Mouse (Mus musculus) granulocyte monocyte progenitor cell, adult 5-6 weeks (primary cell): ENCODE results near the gene Myt1l. TPM values are rescaled to one million over a fixed set of nuclear protein-coding genes. Genes with fewer than 3 reads are reported as not detected.

Source experiments
- ATAC-seq: replicated peaks from 2 replicates; pipeline ENCODE4 v1.8.0; 2016; ENCODE audit warnings: mild to moderate bottlenecking, moderate TSS enrichment, inconsistent platforms; ENCODE audit not compliant: poor library complexity, severe bottlenecking
- total RNA-seq, 2 experiments: library from RNA; stranded (forward) in 1 of 2; stranded (reverse) in 1 of 2; fragments of 200-712, 200-1000 nt in 1 of 2; fragments of >200 nt in 1 of 2; fragmentation: Nextera tagmentation in 1 of 2; gene quantifications; 2 replicates each; pipeline ENCODE4 v1.2.3; 2014 to 2017

Gene Myt1l
- total RNA-seq, 2 experiments from 2014 or later, result not detected

DNA sequence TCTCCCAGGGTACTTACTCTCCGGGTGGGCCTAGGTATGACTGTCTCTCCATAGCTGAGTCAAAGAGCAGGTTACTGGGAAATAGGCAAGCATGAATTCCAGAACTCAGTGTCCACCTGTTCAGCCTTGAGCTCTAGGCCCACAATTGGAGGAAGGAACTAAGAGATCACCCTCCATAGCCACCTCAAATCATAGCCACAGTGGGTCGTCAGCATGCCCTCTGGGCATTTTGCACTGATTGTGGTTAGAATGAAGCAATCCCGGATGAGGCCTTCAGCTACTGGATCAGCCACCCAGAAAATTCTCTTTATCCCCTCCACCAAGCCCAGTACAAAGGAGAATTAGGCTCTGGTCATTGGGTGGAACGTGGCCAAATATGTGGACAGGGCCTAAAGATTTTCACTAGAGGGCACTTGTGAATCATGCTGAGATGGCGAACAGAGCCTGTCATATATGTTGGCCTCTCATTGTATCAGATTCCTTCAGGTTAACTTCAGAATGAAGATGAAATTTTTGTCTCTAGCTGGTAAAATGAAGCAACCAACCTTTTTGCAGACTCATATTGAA, 267.0 kb downstream of the Myt1l start:
- ATAC-seq, result no peak

DNA sequence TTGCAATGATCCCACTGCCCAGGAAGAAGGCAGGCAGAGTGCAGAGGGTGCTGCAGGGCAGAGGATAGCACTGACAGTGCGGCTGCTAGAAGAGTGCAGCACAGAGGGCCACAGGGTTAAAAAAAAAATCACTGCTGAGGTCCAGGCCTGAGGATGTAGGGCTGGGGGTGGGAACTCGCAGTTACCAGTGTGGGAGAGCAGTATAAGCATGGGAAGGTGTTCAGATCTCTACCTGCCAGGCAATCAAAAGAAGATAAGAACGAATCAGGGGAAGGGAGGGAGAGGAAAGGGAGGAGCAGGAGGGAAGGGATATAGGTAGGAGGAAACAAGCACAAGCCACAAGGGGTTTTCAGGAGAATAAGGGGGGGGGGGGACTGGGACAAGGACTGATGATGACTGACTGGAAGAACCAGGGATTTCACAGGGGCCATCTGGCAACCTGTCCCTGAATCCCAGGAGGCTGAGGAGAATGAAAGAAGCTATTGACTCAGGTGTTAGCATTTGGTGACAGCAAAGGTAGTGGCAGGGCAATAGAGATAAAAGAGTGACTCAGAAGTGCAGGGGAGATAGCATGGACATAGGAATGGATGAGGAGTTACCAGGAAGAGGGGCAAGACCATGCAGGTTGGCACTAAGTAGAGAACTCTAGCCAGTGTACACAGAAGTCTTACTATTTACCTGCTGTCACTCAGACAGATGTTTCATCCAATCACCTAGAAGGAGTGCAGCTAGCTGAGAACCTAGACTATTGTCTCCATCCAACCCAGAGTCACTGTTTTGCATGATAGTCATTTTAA, 270.6 kb downstream of the Myt1l start:
- no peak for ATAC-seq

DNA sequence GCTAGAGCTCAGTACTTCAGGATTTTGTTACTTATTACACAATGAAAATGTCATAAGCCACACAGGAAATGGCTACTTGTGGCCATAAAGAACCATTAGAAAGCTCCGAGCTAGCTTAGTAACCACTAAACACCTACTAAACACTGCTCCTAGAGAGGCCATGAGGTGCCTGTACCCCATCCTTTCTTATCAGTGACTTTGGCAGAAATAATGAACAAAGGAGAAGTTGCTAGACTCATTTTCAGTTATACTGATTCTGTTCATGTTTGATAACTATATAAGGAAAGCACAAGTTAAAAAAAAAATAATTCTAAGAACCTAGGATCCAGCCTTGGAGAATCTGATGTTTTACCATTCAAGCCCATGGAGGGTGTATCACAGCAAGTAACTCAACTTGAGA, 278.2 kb downstream of the Myt1l start:
- ATAC-seq, result no peak

DNA sequence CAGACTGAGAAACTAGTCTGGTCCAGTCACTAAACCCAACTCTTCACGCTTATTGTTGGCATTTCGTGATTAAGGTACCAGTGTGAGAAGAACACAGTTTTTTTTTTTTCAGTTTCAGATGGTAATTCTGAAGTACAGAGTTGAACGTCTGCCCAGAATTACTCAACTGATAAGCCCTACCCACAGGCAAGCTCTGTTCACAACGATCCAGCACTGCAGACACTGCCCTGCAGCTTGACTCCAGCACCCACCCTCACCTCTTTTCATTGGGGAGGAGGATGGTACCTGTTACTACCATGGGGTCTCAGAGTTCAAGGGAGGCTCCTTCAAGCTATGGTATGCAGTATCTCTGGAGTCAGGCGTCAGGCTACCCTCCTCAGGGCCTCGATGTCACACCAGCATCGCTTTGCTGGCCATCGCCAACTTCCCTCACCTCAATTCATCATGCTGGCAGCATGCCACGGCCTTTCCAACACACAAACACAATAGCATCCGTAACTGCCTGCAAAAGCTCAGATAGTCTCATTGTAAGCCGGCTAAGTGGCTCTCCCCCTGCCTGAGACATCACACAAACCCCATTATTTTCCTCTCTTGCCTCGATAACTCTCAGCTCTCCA, 281.5 kb downstream of the Myt1l start:
- ATAC-seq, result no peak

DNA sequence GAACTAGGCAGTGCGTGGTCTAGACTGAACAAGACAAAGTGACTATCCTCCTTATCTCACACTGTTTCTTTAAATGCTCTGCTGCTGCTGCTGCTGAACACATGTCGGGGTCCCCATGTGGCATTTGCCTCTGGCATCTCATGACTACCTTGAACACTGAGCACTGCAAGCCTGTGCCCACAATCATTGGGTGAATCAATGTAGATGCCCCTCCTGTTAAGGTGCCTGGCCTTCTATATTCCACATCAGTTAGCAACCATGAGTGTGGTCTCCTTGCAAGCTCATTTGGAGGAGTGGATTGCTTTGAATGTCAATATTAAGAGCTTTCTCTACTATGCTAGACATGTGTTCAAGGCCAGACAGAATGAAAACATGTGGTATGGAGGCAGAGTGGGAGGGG, 287.3 kb downstream of the Myt1l start:
- ATAC-seq, result no peak

DNA sequence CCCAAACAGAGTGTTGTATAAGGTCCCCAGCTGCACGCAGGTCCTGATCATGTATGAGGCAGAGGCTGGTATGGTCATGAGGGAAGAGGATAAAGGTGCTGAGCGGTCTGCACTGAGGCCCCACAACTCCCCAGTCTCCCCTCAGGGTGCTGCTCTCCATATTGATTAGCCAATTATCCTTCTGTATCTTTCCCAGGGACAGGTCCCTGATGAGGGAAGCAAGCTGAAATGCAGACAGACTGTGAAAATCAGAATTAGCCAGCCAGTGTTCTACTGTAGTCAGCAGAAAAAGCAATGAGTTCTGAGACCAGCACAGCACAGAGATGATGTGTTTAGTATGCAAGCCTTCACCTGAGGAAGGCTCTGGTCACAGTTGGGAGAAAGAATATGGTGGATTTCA, 287.9 kb downstream of the Myt1l start:
- no peak for ATAC-seq

DNA sequence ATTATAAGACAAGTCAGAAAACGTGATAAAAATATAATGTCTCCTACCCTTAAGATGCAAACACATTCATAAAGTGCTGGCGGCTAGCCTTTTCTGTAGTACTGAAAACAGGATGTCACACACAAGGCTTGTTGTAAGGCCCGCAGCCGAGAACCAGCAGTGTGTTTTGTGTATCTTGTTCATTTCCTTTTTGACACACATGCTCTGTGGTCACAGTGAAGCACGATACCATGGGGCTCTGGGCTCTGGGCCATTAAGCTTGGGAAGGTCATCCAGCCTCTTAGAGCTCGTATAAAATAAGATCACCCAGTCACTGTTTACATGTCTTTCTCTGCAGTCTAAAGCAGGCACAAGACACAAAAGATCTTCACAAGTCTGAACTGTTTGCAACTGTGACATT, 288.6 kb downstream of the Myt1l start:
- no peak for ATAC-seq

DNA sequence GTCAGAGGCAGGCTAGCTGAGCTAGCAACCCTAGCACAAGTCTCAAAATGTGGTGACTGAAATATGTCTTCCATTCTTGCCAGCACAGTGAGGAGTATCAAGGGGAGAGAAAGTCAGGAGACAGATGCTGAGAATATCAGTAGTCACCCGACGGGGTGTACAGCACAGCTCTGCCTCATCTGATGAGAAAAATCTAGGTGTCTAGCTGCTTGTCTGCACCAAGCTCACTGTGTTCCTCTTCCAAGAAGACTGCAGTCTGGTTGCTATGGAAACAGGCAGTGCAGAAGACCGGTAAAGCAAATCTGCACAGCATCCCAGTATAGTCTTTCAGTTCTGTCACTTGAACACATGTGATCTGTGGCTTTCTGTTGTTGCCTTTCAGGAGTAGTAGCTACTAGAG, 294.0 kb downstream of the Myt1l start:
- ATAC-seq, result no peak

DNA sequence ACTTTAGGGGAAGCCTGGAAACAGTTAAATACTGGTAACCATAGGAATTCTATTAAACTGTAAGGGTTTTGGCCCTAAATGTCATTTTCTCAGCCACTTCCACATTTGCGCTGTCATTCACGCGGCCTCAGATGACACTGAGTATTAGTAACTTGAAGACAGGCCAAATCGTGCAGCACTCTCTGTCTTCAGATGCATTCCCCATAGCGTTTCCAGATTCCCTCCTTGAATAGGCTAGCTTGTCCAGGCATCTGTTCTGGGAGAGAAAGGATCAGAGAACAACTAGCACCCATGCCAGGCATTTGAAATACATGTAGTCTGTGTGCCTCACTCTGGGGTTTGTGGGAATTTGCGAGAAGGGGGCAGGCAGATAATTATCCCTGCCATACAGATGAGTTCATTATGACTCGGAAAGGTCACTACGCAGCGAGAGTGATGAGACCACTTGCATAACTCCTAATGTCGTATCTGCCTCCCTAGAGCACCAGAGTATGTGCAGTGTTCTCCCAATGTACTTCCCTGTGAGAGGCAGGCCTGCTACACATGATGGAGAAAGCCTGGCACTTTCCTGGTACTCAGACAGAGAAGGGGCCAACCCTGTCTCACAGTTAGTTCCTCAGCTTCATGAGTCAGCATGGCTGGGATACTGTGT, 295.7 kb downstream of the Myt1l start:
- ATAC-seq, result no peak

DNA sequence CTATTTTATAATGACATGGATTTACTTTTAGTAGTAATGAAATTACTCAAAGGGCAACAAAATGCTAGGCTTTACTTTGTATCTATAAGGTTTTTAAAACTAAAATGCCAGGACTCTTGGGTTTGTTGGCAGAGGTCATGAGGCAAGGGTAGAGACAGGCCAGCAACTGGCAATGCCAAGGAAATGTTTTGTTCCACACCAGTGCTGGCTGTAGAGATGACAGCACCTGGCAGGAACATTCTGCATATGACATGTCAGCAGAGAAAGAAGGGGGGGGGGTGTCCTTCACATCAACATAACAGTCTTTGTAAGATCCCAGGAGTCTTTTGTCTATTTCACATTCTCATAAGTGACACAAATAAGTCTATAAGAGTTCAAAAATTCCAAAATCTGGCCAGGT, 302.4 kb downstream of the Myt1l start:
- no peak for ATAC-seq

DNA sequence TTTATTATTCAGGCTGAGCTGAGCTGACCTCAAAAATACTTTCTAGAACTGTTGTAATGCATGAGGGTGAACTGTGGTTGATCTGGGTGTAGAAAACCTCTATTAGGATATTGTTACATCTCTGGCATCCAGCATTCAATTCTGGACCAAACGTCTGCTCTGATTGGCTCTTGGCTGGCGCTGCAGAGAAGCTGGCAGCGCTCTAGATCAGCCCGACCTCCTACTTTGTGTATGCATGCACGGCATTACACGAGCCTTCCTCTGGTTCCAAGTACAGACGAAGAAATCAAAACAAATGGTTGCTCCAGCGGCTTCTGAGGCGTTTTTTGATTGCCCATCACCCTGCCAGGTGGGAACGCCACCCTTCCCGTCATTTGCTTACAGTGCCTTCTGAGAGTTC, 303.2 kb downstream of the Myt1l start:
- no peak for ATAC-seq

DNA sequence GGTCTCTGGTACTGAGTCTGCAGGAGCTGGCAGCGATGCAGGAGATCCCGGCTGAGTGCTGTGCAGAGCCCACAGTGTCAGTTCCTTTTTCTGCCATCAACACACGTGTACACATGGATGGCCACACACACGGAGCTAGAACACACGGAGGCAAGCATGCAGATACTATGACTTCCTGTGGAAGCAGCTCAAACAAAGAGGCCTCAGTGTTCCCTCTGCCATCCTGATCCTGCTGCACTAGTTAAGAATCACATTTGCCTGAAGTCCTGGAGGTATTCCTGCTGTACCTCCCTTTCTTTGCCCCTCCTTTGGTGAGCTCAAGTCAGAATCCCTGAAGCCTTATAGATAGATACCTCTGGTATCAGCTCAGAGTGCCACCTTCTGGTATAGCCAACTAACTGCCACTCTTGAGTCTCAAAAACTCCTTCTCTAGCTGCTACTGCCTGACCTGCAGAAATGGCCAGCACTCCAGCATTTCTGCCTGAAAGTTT, 309.2 kb downstream of the Myt1l start:
- no peak for ATAC-seq

DNA sequence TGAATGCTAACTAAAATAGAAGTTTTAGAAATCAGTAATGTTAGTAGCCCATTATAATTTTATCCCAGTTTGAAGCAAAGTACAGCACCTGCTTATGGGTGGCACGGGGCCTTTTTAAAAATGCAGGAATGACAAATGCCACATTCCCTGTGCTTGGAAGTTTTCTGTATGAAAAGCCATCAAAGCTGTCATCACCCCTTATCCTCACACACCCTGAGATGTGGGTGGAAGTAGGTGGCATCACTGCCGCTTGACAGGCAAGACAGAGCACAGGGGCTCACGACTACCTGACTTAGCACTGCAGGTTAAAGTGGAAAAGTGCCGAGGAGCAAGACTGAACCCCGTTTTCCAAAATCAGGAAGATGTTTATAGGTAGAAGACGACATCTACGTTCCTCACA, 310.2 kb downstream of the Myt1l start:
- ATAC-seq, result no peak

DNA sequence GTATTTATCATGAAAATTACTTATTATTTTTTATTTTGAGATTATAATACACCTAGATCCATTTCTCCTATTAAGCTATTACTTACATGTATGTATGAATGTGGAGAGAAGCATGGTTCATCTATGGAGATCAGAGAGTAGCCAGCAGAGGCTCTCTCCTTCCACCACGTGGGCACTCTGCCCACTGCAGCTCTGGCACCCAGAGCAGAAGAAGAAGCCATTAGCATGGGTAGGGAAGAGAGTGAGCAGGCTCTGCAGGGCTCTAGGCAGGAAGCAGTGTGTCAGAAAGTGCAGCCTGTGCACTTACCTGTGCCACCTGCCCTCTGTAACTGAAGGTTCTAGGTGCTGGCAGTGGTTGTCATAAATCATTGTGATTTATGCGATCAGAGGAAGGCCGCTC, 321.8 kb downstream of the Myt1l start:
- ATAC-seq, result no peak

DNA sequence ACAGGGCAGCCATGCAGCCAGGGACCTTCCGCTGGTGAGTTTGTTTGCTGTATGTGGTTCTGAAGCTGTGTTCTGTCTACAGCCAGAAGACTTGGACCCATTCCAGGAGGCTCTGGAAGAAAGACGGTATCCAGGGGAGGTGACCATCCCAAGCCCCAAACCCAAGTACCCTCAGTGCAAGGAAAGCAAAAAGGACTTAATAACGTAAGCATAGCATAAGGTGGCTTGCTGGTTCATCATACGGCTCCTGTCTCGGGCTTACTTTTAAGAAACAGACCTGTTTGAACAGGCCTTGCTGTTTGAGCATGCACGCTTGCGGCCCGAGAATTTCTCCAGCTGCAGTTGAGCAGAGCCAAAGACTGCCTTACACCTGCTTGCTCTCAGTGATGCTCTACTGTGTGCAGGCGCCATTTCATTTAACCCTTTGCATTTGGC, 326.0 kb downstream of the Myt1l start:
- no peak for ATAC-seq

DNA sequence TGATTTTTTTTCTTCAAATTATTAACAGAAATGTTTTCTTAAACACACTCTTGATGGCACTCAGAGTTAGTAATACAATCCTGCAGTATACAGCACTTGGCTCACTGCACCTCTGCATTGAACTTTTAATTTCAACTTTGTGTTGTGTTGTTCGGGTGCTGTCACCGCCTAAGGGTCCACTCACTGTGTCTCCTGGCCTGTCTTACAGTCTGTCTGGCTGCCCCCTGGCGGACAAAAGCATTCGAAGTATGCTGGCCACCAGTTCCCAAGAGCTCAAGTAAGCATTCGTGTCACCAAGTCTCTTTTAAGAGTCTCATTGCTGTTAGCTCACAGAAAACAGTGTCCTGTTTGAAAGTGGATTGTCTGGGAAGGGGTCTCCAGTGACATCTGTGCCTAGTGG, 326.8 kb downstream of the Myt1l start:
- no peak for ATAC-seq

DNA sequence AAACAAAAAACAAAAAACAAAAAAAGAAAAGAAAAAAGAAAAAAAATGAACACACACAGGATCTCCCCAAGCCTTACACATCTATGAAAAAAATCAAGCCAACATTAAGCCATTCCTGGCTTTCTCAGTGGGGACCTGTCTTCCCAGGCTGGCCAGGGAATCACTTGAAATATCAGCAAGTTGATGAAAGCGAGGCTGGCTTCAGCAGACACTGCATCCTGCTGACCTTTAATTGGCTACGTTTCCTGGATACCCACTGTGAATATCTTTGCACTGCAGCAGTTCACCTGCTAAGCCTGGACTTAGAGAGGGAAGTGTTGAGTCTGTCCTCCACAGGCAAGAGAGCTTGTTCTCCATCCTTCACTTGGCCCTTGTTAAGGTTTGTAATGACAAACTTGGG, 332.8 kb downstream of the Myt1l start:
- no peak for ATAC-seq

DNA sequence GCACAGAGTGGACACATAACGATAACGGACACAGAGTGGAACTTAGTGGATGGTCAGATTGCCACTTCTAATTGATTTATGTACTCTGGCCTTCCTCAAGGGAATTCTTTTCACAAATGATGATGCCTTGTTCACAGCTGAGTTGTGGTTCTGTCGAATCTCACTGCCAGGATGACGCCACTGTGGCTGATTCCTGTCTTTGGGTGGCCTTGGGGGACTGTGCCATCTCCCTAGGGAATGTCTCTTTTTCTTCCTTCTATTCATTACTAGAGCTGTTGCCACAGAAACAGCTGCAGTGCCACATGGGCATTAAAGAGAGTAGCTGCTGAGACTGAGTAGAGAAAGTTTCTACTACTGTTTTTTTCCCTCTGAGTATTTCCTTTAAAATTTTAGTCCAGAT, 340.1 kb downstream of the Myt1l start:
- no peak for ATAC-seq

DNA sequence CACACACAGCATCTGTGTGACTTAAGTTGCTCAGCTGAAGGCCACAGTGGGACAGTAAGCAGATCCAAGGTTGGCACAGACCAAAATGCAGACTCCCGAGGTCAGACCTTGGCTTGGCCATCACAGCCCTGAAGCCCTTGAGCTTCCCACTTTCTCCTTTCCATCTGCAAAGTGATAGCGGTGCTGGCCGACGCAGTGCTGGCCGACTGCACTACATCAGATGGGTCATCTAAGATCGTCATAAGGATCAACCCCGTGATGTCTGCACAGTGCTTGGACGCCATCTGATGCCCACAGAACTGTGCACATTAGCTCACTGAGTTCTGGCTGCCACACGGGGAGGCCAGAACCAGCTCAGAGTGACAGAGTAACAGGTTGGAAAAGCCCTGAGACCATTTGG, 340.6 kb downstream of the Myt1l start:
- ATAC-seq, result no peak

DNA sequence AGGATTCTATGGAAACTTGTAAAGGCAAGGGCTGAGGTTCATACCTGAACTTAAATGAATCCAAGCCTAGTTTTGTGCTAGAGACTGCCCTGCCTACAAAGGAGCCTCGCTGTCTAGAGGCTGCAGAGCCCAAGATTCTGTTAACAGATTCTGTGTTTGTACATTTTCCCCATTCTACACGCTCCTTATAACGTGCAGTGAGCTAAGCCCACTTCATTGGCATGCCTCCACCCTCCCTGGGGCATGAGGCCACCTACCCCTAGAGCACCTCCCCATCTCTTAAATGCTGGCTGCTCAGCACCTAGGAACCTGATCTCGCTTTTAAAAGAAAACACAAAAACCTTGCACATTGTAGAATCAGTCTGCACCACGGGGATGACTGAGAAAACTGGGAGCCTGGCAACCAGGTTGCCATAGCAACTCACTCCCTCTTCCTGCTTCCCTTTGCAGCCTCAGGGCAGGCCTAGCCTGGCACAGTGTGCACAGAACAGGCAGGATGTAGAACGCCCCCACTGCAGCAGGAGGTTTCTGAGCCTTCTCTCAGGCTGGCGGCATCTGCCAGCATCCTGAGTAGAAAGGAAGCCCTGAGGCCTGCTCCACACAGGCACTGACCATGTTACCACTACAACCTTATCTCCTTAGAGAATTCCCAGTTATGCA, 344.1 kb downstream of the Myt1l start:
- no peak for ATAC-seq

DNA sequence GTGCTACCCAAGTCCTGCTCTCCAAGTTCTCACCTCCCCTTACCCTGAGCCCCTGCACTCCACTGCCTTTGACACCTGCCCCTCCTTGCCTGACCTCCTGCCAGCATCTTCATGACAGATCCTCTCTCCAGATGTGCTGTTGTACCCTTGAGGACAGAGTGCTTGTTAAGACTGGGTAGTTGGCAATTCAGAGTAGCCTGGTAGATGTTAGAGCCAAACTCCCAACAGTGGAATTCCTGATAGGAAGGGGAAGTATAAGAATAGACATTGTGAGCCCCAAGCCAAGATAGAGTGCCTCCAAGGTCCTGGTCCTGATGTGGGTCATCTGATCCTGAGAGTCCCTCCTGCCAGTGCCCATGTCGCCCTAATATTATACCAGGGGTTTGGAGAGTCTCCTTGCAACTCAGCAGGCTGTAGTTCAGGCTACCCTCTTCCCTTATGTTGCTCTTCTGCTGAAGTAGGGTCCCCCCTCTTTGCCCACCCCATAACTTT, 345.1 kb downstream of the Myt1l start:
- ATAC-seq, result no peak
